Mouse (Mus musculus): ENCODE measurements around the gene Olfr935.

- no peak for TF ChIP-seq CTCF (IDR thresholded peaks at IDR 0.05; ENCODE audit: borderline replicate concordance, control insufficient read depth, extremely low read depth, insufficient read depth, low read length, poor library complexity)
- no peak for TF ChIP-seq POLR2A (IDR thresholded peaks at IDR 0.05; ENCODE audit: control insufficient read depth, extremely low read depth, insufficient read depth, low read length, poor library complexity)
These were observed 45.4 kb downstream of the Olfr935 start for GRCm38 (mm10) chr9:38954124-38954416.
